Mouse (Mus musculus): ENCODE results near the gene Arl4c. TPM values are rescaled to one million over a fixed set of nuclear protein-coding genes. Genes with fewer than 3 reads are reported as not detected.

Arl4c gene
- 21.8 and 22.3 TPM in 2 replicates for polyA plus RNA-seq (2016; fragmentation: Nextera tagmentation; extraction: Ambion mirVana)

DNA sequence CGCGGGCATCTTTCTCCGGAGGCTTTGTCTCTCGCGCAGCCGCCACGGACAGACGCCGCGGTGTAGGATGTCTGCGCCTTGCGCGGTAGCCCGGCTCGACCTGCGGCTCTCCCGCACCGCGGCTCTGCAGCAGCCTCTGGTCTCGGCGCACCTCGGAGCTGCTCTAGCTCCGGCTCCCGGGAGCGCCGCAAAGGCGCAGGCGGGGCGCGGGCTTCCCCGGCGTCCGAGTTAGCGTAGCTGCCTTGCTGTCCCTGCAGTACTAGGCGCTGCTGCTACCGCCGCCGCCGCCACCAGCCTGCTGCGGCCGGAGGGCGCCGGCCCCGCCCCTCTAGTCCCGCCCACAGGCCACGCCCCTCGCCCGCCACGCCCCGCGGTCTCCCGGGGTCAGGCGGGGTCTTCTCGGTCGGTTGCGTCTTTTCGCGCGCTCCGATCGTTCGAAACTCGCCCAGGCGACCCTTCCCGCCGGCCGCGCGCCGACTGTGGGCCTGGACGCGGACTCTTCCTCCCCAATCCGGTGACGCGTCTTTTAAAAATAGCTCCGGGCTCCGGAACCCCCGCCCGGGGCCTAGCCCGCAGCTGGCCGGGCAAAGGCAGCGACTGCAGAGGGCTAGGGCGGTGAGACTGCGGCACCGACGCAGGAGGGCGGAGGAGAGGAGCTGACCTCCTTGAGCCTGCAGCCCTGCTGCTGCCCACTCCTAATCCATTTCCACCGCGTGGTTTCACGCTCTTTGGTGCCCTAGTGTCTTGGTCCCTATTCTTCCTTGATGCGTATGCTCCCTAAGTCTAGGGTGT lies at the start of gene Arl4c:
Gene Arl4c (minus strand): TSS at position 352 of the 792 bp plus-strand sequence.
- H3K27me3 ChIP-seq (ENCODE audit: poor library complexity, severe bottlenecking) = peaks cover 19% of the 10 kb centered on the region
- DNase-seq (ENCODE audit: extremely low spot score, low spot score) = peak; percentile 91
- H3K4me1 ChIP-seq = peaks cover 65% of the 10 kb centered on the region
- no peaks in the 10 kb centered on the region for H3K9me3 ChIP-seq
- peak within 1 kb of the TSS; percentile 99 for H3K27ac ChIP-seq
- peak within 1 kb of the TSS; percentile 95 for H3K4me3 ChIP-seq
- peaks cover 19% of the 10 kb centered on the region for H3K36me3 ChIP-seq (replicated peaks)
- under 1% methylated on average over 84 of the region's 91 CpGs for WGBS

DNA sequence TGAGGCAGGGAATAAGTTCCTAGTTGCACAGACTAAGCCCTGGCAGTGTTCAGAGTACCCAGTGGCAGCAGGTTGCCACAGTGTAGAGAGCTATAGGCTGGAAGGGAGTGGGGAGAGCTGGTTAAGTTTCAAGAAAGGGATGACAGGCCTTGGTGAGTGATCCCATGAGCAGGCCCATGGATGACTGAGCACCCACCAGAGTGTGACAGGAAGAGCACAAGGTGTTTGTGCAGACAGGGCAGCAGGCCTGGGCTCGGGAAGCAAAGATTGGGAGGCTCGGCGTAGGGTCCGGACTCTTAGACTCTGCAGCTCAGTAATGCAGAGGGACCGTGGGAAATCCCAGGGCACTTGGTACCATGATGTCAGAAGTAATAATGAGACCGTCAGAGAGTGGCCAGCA lies 49.3 kb upstream of the Arl4c start:
- H3K4me3 ChIP-seq = no peak overlapping the region
- 89% methylated on average over 6 of the region's 6 CpGs for WGBS
- H3K27ac ChIP-seq = 0 out of 2 replicates have a peak overlapping the region, but pooled peaks have one; percentile 35

GRCm38 (mm10) chr1:88750576-88750975 lies 48.6 kb upstream of the Arl4c start:
- Histone ChIP-seq H3K4me1 (peaks cover 36% of the 10 kb centered on the region), H3K4me3 (no peak overlapping the region), H3K27ac (0 out of 2 replicates have a peak overlapping the region, but pooled peaks have one; percentile 30), H3K27me3 (ENCODE audit: poor library complexity, severe bottlenecking) (0 out of 2 replicates have a peak, but pooled peaks cover 7% of the 10 kb centered on the region), H3K9me3 (peaks cover 5% of the 10 kb centered on the region), H3K36me3 (replicated peaks) (no peaks in the 10 kb centered on the region)
- 85% methylated on average over 7 of the region's 7 CpGs for WGBS
- no peak for DNase-seq (ENCODE audit: extremely low spot score, low spot score)

More for the DNA sequence above, 49.3 kb upstream of the Arl4c start:
- Histone ChIP-seq H3K27me3 (ENCODE audit: poor library complexity, severe bottlenecking) (0 out of 2 replicates have a peak, but pooled peaks cover 7% of the 10 kb centered on the region), H3K9me3 (peaks cover 5% of the 10 kb centered on the region), H3K36me3 (replicated peaks) (no peaks in the 10 kb centered on the region), H3K4me1 (peaks cover 33% of the 10 kb centered on the region)
- no peak for DNase-seq (ENCODE audit: extremely low spot score, low spot score)

DNA sequence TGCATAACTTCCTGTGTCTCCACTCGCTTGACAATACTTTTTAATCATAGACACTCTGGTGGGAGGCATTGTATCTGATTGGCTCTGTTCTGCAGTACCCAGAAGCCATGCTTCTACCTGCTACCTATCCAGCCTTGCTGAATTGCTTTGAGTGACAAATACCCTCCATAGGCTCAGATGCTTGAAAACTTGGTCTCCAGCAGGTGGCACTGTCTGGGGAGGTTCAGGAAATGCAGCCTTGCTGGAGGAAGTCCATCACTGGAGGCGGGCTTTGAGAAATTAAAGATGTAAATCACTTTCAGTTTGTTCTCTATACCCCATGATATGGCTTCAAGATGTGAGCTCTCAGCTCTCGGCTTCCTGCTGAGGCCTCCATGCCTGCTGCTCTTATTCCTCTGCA lies 48.1 kb upstream of the Arl4c start:
- Histone ChIP-seq H3K4me1 (peaks cover 35% of the 10 kb centered on the region), H3K4me3 (no peak overlapping the region), H3K36me3 (replicated peaks) (no peaks in the 10 kb centered on the region), H3K9me3 (peaks cover 4% of the 10 kb centered on the region), H3K27ac (no peak overlapping the region), H3K27me3 (ENCODE audit: poor library complexity, severe bottlenecking) (0 out of 2 replicates have a peak, but pooled peaks cover 7% of the 10 kb centered on the region)
- 88% methylated on average over 3 of the region's 3 CpGs for WGBS
- DNase-seq (ENCODE audit: extremely low spot score, low spot score) = no peak

DNA sequence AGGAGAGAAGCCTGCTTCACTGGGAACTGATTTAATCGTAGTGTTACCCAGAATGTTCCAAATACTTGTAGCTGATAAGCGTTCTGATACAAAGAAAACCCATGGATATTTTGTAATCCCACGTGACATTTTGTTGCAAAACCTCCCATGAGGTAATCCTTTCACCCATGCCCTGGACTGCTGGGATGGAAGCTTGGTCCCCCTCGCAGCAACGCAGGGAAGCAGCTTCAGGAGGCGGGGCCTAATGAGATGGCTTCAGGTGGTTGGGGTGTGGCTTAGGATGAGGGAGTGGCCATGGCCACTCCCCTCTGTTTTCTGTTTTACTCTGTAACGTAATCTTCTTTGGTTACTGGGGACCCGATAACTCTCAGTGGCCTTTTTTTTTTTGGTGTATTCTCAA lies 47.1 kb upstream of the Arl4c start:
- no peak for DNase-seq (ENCODE audit: extremely low spot score, low spot score)
- Histone ChIP-seq H3K4me3 (no peak overlapping the region), H3K27ac (no peak overlapping the region), H3K4me1 (peaks cover 35% of the 10 kb centered on the region), H3K27me3 (ENCODE audit: poor library complexity, severe bottlenecking) (0 out of 2 replicates have a peak, but pooled peaks cover 7% of the 10 kb centered on the region), H3K36me3 (replicated peaks) (no peaks in the 10 kb centered on the region), H3K9me3 (no peaks in the 10 kb centered on the region)
- WGBS = 79% methylated on average over 8 of the region's 8 CpGs

DNA sequence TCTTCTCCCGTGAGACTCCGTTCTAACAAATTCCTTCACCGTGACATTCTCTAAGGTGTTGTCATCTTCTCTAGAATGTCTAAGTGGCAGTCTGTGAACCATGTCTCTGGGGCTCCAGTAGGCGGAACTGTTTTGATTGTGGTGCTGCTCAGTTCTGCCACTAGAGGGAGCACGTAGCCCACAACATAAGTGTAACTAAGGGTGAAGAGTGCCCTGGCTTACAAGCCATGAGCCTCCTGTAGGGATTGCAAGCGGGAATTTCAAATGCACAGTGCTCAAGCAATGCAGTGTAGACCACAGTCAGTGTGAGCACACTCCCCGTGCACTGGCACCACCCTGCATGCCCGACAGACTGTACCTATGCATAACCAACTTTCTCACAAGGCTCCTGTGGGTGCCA lies 43.2 kb upstream of the Arl4c start:
- Histone ChIP-seq H3K27me3 (ENCODE audit: poor library complexity, severe bottlenecking) (0 out of 2 replicates have a peak, but pooled peaks cover 7% of the 10 kb centered on the region), H3K4me3 (no peak overlapping the region), H3K4me1 (peaks cover 19% of the 10 kb centered on the region), H3K36me3 (replicated peaks) (no peaks in the 10 kb centered on the region), H3K9me3 (no peaks in the 10 kb centered on the region), H3K27ac (peak overlapping the region; percentile 3; the same call in 1 of the 2 replicates)
- WGBS = 12% methylated on average over 8 of the region's 8 CpGs
- peak; percentile 82 for DNase-seq (ENCODE audit: extremely low spot score, low spot score)

DNA sequence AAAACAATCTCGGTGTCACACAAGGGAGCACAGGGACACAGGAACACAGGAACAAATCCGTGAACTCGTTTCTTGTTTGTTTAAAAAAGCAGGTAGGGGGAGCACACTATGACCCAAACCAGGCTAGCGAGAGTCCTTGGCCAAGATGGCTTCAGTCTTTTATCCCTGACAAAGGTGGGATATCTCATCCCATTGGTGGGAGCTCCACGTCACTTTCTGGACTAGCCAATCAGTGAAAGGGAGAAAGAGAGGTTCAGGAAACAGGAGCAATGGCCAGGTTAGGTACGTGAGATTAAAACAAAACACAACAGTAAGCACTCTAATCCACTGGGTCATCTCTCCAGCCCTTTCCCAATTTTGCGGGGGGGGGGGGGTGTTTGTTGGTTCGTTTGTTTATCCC lies 42.2 kb upstream of the Arl4c start:
- DNase-seq (ENCODE audit: extremely low spot score, low spot score) = no peak
- Histone ChIP-seq H3K9me3 (no peaks in the 10 kb centered on the region), H3K36me3 (replicated peaks) (no peaks in the 10 kb centered on the region), H3K27ac (no peak overlapping the region), H3K4me1 (peaks cover 19% of the 10 kb centered on the region), H3K27me3 (ENCODE audit: poor library complexity, severe bottlenecking) (0 out of 2 replicates have a peak, but pooled peaks cover 7% of the 10 kb centered on the region), H3K4me3 (no peak overlapping the region)
- 76% methylated on average over 8 of the region's 8 CpGs for WGBS

- 53% methylated on average over 7 of the region's 7 CpGs for WGBS
- peak; percentile 55 for DNase-seq (ENCODE audit: extremely low spot score, low spot score)
- Histone ChIP-seq H3K4me3 (no peak overlapping the region), H3K36me3 (replicated peaks) (no peaks in the 10 kb centered on the region), H3K9me3 (no peaks in the 10 kb centered on the region), H3K27me3 (ENCODE audit: poor library complexity, severe bottlenecking) (0 out of 2 replicates have a peak, but pooled peaks cover 3% of the 10 kb centered on the region), H3K4me1 (peaks cover 19% of the 10 kb centered on the region), H3K27ac (no peak overlapping the region)
Observed at GRCm38 (mm10) chr1:88742372-88742771, 40.4 kb upstream of the Arl4c start.

DNA sequence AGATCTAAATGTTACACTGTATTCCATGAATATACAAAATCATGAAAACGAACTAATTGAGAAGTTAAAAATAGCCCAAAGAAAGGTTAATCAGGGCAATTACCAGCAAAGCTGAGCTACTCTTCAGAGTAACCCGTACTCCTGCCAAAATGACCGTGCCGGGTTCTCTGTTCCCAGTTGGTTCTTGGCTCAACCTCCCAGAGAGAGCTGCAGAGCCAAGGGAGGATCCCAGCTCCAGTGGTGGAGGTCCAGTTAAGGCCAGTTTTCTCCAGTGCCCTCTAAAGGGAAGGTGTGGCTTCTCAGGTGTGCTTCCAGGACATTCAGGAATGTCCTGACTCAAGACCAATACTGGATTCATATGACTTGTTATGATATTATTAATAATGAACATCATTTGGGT lies 37.5 kb upstream of the Arl4c start:
- no peak overlapping the region for H3K4me3 ChIP-seq
- H3K4me1 ChIP-seq = no peaks in the 10 kb centered on the region
- 86% methylated on average over 4 of the region's 4 CpGs for WGBS
- H3K27me3 ChIP-seq (ENCODE audit: poor library complexity, severe bottlenecking) = no peaks in the 10 kb centered on the region
- no peaks in the 10 kb centered on the region for H3K9me3 ChIP-seq
- no peaks in the 10 kb centered on the region for H3K36me3 ChIP-seq (replicated peaks)
- no peak overlapping the region for H3K27ac ChIP-seq
- DNase-seq (ENCODE audit: extremely low spot score, low spot score) = no peak

- Histone ChIP-seq H3K9me3 (no peaks in the 10 kb centered on the region), H3K27me3 (ENCODE audit: poor library complexity, severe bottlenecking) (no peaks in the 10 kb centered on the region), H3K36me3 (replicated peaks) (no peaks in the 10 kb centered on the region), H3K27ac (no peak overlapping the region), H3K4me3 (no peak overlapping the region), H3K4me1 (no peaks in the 10 kb centered on the region)
- DNase-seq (ENCODE audit: extremely low spot score, low spot score) = no peak
- WGBS = 81% methylated on average over 3 of the region's 3 CpGs
Observed at GRCm38 (mm10) chr1:88738931-88739330, 36.9 kb upstream of the Arl4c start.

GRCm38 (mm10) chr1:88729496-88729895 lies 27.5 kb upstream of the Arl4c start:
- H3K27me3 ChIP-seq (ENCODE audit: poor library complexity, severe bottlenecking) = no peaks in the 10 kb centered on the region
- H3K27ac ChIP-seq = no peak overlapping the region
- H3K4me3 ChIP-seq = no peak overlapping the region
- no peak for DNase-seq (ENCODE audit: extremely low spot score, low spot score)
- H3K4me1 ChIP-seq = no peaks in the 10 kb centered on the region
- no peaks in the 10 kb centered on the region for H3K36me3 ChIP-seq (replicated peaks)
- 88% methylated on average over 1 of the region's 1 CpGs for WGBS
- H3K9me3 ChIP-seq = 0 out of 2 replicates have a peak, but pooled peaks cover 4% of the 10 kb centered on the region

GRCm38 (mm10) chr1:88727369-88727768 lies 25.3 kb upstream of the Arl4c start:
- Histone ChIP-seq H3K36me3 (replicated peaks) (no peaks in the 10 kb centered on the region), H3K4me1 (no peaks in the 10 kb centered on the region), H3K4me3 (no peak overlapping the region), H3K9me3 (0 out of 2 replicates have a peak, but pooled peaks cover 7% of the 10 kb centered on the region), H3K27me3 (ENCODE audit: poor library complexity, severe bottlenecking) (no peaks in the 10 kb centered on the region), H3K27ac (no peak overlapping the region)
- DNase-seq (ENCODE audit: extremely low spot score, low spot score) = no peak
- 80% methylated on average over 1 of the region's 1 CpGs for WGBS

DNA sequence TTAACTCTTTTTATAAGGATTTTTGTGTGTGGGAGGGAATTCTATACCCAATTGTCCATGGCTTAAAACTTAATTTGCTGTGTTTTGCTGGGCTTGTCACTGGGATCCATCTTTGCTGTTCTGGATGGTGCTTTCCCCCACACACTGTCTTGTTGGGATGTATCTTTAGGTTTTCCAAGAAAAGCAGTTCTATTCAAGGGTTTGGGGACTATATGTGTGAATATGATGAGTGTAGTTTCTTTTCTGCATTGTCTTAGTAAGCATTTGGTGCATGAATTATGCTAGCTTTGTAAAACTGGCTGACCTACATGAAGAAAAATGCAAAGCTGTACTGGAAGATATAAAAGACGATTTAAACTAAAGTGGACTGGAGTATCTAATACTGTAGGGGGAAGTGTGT lies 23.7 kb upstream of the Arl4c start:
- 89% methylated on average over 1 of the region's 1 CpGs for WGBS
- H3K27ac ChIP-seq = no peak overlapping the region
- DNase-seq (ENCODE audit: extremely low spot score, low spot score) = no peak

More for the DNA sequence above, 23.7 kb upstream of the Arl4c start:
- no peaks in the 10 kb centered on the region for H3K27me3 ChIP-seq (ENCODE audit: poor library complexity, severe bottlenecking)
- H3K36me3 ChIP-seq (replicated peaks) = no peaks in the 10 kb centered on the region
- no peak overlapping the region for H3K4me3 ChIP-seq
- H3K9me3 ChIP-seq = 0 out of 2 replicates have a peak, but pooled peaks cover 7% of the 10 kb centered on the region
- H3K4me1 ChIP-seq = peaks cover 4% of the 10 kb centered on the region; the same call in 1 of the 2 replicates
